Mouse (Mus musculus) liver, embryonic 16.5 days (tissue): Measurements from ENCODE around the gene Racgap1. TPM values are rescaled to one million over a fixed set of nuclear protein-coding genes. Genes with fewer than 3 reads are reported as not detected.
A peak's percentile ranks its signal among the peaks of the same experiment; 100 is the strongest.

Source experiments
- ATAC-seq: fragments of 200-750 bp; cut with Nextera tagmentation; 2 replicates; pipeline ENCODE4 v1.8.0; 2017; ENCODE audit warnings: low read depth, mild to moderate bottlenecking, moderate number of reproducible peaks, moderate library complexity
- H3K27ac ChIP-seq: fragments of 300-500 bp; sonication (generic); 2 replicates; pipeline ENCODE4 v1.5.1; 2014; ENCODE audit warnings: mild to moderate bottlenecking, low read length
- H3K27me3 ChIP-seq: fragments of 300-500 bp; sonication (generic); 2 replicates; pipeline ENCODE4 v1.6.1; 2014; ENCODE audit warnings: low read depth, low read length, mixed read lengths; ENCODE audit not compliant: control insufficient read depth, insufficient read depth
- H3K36me3 ChIP-seq: fragments of 300-500 bp; sonication (generic); 2 replicates; pipeline ENCODE4 v1.6.1; 2014; ENCODE audit warnings: mild to moderate bottlenecking; ENCODE audit not compliant: control insufficient read depth, insufficient read depth
- H3K4me1 ChIP-seq: fragments of 300-500 bp; sonication (generic); 2 replicates; pipeline ENCODE4 v1.6.1; 2014; ENCODE audit warnings: low read depth, low read length, mixed read lengths; ENCODE audit not compliant: control insufficient read depth
- H3K4me2 ChIP-seq: fragments of 300-500 bp; sonication (generic); 2 replicates; pipeline ENCODE4 v1.6.1; 2014; ENCODE audit warnings: low read depth, low read length, mixed read lengths
- H3K4me3 ChIP-seq: fragments of 300-500 bp; sonication (generic); 2 replicates; pipeline ENCODE4 v1.5.1; 2014; ENCODE audit warnings: low read depth, mild to moderate bottlenecking, low read length
- H3K9ac ChIP-seq: fragments of 300-500 bp; sonication (generic); 2 replicates; pipeline ENCODE4 v1.6.1; 2014; ENCODE audit warnings: low read depth, low read length
- H3K9me3 ChIP-seq: fragments of 300-500 bp; sonication (generic); replicated peaks from 2 replicates; pipeline ENCODE4 v1.6.1; 2016; ENCODE audit warnings: low read length; ENCODE audit not compliant: control insufficient read depth
- WGBS: fragments of 180-500 bp; shearing (Covaris S2); extraction: QIAGEN DNeasy Blood & Tissue Kit; methylation state at CpG from one replicate; pipeline ENCODE4 v1.1.7; 2014; ENCODE audit not compliant: insufficient replicate concordance; 5-methylcytosine and 5-hydroxymethylcytosine counted together
- polyA plus RNA-seq: library from polyadenylated mRNA; unstranded; fragments of >200 nt; fragmentation: Nextera tagmentation; extraction: Ambion mirVana; gene quantifications from 2 replicates; pipeline ENCODE4 v1.2.1, GENCODE M21; 2015

Racgap1 gene
- 63.1 and 68.1 TPM in 2 replicates for polyA plus RNA-seq

- under 1% methylated on average over 66 of the region's 68 CpGs for WGBS
- peak; percentile 98 for ATAC-seq
- Histone ChIP-seq H3K36me3 (no peaks in the 10 kb centered on the region), H3K4me2 (peak within 1 kb of the TSS; percentile 65), H3K9me3 (no peaks in the 10 kb centered on the region), H3K4me1 (peaks cover 41% of the 10 kb centered on the region), H3K27me3 (peaks cover 37% of the 10 kb centered on the region), H3K27ac (peak within 1 kb of the TSS; percentile 79), H3K4me3 (peak within 1 kb of the TSS; percentile 90), H3K9ac (peak within 1 kb of the TSS; percentile 96)
These were observed at the start of gene Racgap1 for GRCm38 (mm10) chr15:99651163-99651872. TSS of gene Racgap1 (minus strand) at chr15:99651656.

DNA sequence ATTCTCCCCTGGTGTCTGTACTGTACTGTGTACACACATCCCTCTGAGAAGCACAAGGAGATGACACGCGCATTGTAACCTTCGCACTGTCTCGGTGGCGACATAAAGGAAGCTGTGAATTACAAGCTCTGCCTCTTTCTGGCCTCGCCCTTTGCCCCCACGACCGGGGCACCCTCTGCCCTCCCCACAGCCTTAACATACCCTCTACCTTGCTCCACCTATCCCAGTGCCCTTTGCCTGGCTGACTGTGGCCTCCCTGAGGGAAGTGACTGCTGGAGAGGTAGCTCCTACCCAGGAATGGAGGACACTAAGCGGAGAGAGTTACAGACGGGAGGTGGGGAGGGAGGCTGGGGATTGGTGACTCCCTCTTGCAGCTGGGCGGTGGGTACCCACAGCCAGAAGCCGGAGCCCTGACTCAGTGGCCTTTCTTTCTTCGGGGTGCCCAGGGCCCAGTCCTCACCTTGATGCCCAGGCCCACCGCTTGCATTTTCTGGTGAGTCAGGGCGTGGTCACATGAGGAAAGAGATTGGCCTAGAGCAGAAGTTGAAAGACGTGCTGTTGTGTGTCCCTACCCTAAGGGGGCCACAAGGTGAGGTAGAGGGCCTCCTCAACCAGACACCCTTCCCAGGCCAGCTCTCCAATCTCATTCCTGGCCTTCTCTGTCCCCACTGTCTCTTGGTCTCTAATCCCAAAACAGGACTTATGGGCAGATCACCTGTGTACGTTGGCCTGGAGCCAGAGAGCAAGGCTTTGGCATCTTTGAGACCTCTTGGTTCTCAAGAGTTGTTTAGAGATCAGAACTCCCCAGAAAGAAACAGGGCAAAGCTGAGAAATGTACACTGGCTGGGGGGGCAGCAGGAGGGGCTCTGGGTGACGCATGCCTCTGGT, 49.0 kb upstream of the Racgap1 start:
- no peak overlapping the region for H3K4me3 ChIP-seq
- H3K9ac ChIP-seq = no peak overlapping the region
- no peaks in the 10 kb centered on the region for H3K9me3 ChIP-seq
- peaks cover 31% of the 10 kb centered on the region for H3K4me1 ChIP-seq
- H3K4me2 ChIP-seq = no peak overlapping the region
- ATAC-seq = no peak
- 70% methylated on average over 18 of the region's 18 CpGs for WGBS
- no peaks in the 10 kb centered on the region for H3K36me3 ChIP-seq
- no peaks in the 10 kb centered on the region; the same call in none of the 2 replicates for H3K27me3 ChIP-seq
- H3K27ac ChIP-seq = no peak overlapping the region; the same call in 1 of the 2 replicates

DNA sequence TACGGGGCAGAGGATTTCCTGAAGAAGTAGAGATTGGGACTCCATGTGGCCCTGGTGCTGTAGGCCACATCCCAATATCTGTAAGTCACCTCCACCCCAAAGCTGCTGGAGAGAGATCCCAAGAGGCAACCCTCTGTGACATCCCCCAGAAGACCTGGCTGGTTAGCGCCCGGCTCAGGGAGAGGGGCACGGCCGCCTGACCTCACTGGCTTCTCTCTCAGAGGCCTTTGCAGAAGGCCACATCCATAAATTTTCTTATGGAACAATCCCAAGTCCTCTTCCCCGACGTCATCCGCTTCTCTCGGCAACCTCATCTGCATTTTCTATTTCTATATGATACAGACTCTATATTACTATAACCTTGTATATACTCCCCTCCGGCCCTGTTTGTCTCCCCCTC, 48.3 kb upstream of the Racgap1 start:
- H3K9ac ChIP-seq = no peak overlapping the region
- no peak for ATAC-seq
- H3K4me3 ChIP-seq = no peak overlapping the region
- no peaks in the 10 kb centered on the region; the same call in none of the 2 replicates for H3K27me3 ChIP-seq
- H3K9me3 ChIP-seq = no peaks in the 10 kb centered on the region
- no peak overlapping the region for H3K4me2 ChIP-seq
- WGBS = 84% methylated on average over 10 of the region's 10 CpGs
- no peak overlapping the region for H3K27ac ChIP-seq
- H3K4me1 ChIP-seq = peaks cover 30% of the 10 kb centered on the region
- H3K36me3 ChIP-seq = no peaks in the 10 kb centered on the region

- no peaks in the 10 kb centered on the region for H3K36me3 ChIP-seq
- H3K4me3 ChIP-seq = no peak overlapping the region
- no peak for ATAC-seq
- H3K9ac ChIP-seq = no peak overlapping the region
- WGBS = 31% methylated on average over 20 of the region's 20 CpGs
- H3K4me2 ChIP-seq = no peak overlapping the region
- no peaks in the 10 kb centered on the region; the same call in none of the 2 replicates for H3K27me3 ChIP-seq
- no peaks in the 10 kb centered on the region for H3K9me3 ChIP-seq
- H3K27ac ChIP-seq = no peak overlapping the region
- peaks cover 23% of the 10 kb centered on the region for H3K4me1 ChIP-seq
These were observed 47.2 kb upstream of the Racgap1 start for GRCm38 (mm10) chr15:99698533-99699085.

- no peak overlapping the region for H3K4me2 ChIP-seq
- H3K9me3 ChIP-seq = no peaks in the 10 kb centered on the region
- peaks cover 15% of the 10 kb centered on the region for H3K4me1 ChIP-seq
- H3K27ac ChIP-seq = no peak overlapping the region
- WGBS = 31% methylated on average over 2 of the region's 2 CpGs
- no peaks in the 10 kb centered on the region; the same call in none of the 2 replicates for H3K27me3 ChIP-seq
- ATAC-seq = no peak
- no peak overlapping the region for H3K9ac ChIP-seq
- H3K36me3 ChIP-seq = no peaks in the 10 kb centered on the region
- H3K4me3 ChIP-seq = no peak overlapping the region
These were observed 45.9 kb upstream of the Racgap1 start for GRCm38 (mm10) chr15:99697309-99697708.

- H3K4me3 ChIP-seq = no peak overlapping the region
- no peak overlapping the region for H3K9ac ChIP-seq
- H3K4me1 ChIP-seq = no peaks in the 10 kb centered on the region
- no peak overlapping the region for H3K27ac ChIP-seq
- H3K9me3 ChIP-seq = no peaks in the 10 kb centered on the region
- H3K36me3 ChIP-seq = no peaks in the 10 kb centered on the region
- WGBS = 42% methylated on average over 9 of the region's 9 CpGs
- ATAC-seq = no peak
- H3K27me3 ChIP-seq = no peaks in the 10 kb centered on the region; the same call in none of the 2 replicates
- H3K4me2 ChIP-seq = no peak overlapping the region
These were observed 40.5 kb upstream of the Racgap1 start for GRCm38 (mm10) chr15:99691976-99692375.

GRCm38 (mm10) chr15:99690924-99691323, 39.5 kb upstream of the Racgap1 start:
- Histone ChIP-seq H3K9ac (no peak overlapping the region), H3K27ac (no peak overlapping the region), H3K27me3 (no peaks in the 10 kb centered on the region; the same call in 1 of the 2 replicates), H3K4me2 (no peak overlapping the region), H3K4me3 (no peak overlapping the region), H3K4me1 (no peaks in the 10 kb centered on the region), H3K36me3 (no peaks in the 10 kb centered on the region), H3K9me3 (no peaks in the 10 kb centered on the region)
- ATAC-seq = no peak
- 16% methylated on average over 4 of the region's 4 CpGs for WGBS

DNA sequence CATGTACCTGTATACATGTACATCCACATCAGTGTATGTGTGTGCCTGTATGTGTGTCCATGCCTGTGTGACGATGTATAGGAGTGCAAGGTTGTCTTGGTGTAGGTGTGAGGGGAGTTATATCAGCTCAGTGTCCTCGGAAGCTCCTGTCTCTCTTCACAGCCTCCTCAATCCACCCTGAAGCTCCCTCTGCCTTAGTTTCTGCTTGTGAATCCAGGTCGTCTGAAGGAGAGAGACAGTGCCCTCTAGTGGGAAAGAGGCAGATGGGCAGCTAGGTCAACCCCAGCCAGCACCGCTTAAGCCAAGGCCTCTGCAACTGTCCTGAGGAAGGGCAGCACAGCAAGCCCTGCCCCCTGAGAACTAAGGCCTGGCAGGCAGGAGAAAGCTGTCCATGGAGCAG, 37.3 kb upstream of the Racgap1 start:
- no peak overlapping the region for H3K9ac ChIP-seq
- H3K27me3 ChIP-seq = no peaks in the 10 kb centered on the region; the same call in 1 of the 2 replicates
- ATAC-seq = no peak
- H3K4me2 ChIP-seq = no peak overlapping the region
- H3K36me3 ChIP-seq = no peaks in the 10 kb centered on the region
- H3K9me3 ChIP-seq = no peaks in the 10 kb centered on the region
- H3K4me1 ChIP-seq = no peaks in the 10 kb centered on the region
- WGBS = 8% methylated on average over 4 of the region's 4 CpGs
- no peak overlapping the region for H3K4me3 ChIP-seq
- H3K27ac ChIP-seq = no peak overlapping the region
